Mouse (Mus musculus) bone marrow macrophage, adult 2 months (primary cell): ENCODE data around the gene Vars. TPM values are rescaled to one million over a fixed set of nuclear protein-coding genes. Genes with fewer than 3 reads are reported as not detected.
"Not testable (repeated sequence)": the region's sequence is repeated elsewhere in the genome, so short reads cannot be mapped to it uniquely, and the experiment has no call there.

Source experiments
- H3K27ac ChIP-seq: 2 replicates; pipeline ENCODE4 v1.5.1; 2012; ENCODE audit warnings: low read depth, low read length; ENCODE audit not compliant: insufficient read depth
- H3K4me1 ChIP-seq: 2 replicates; pipeline ENCODE4 v1.6.1; 2012; ENCODE audit warnings: low read length; ENCODE audit not compliant: control insufficient read depth, insufficient read depth
- H3K4me3 ChIP-seq: 2 replicates; pipeline ENCODE4 v1.5.1; 2012; ENCODE audit warnings: mild to moderate bottlenecking, low read length, moderate library complexity; ENCODE audit not compliant: insufficient read depth
- CTCF ChIP-seq: IDR thresholded peaks from 2 replicates; pipeline ENCODE4 v1.5.1; 2012; ENCODE audit warnings: low read depth, mild to moderate bottlenecking, low read length, moderate library complexity
- POLR2A ChIP-seq: IDR thresholded peaks from 2 replicates; pipeline ENCODE4 v1.6.1; 2012; ENCODE audit warnings: mild to moderate bottlenecking, low read depth, low read length, borderline replicate concordance
- polyA plus RNA-seq: library from polyadenylated mRNA; stranded (reverse); fragments of >200 nt; gene quantifications from 2 replicates; pipeline ENCODE4 v1.2.4, GENCODE M21; 2012; ENCODE audit not compliant: missing spikeins, insufficient read depth, insufficient read length

The Vars gene
- polyA plus RNA-seq, 1 experiment, result 35.2 TPM

DNA sequence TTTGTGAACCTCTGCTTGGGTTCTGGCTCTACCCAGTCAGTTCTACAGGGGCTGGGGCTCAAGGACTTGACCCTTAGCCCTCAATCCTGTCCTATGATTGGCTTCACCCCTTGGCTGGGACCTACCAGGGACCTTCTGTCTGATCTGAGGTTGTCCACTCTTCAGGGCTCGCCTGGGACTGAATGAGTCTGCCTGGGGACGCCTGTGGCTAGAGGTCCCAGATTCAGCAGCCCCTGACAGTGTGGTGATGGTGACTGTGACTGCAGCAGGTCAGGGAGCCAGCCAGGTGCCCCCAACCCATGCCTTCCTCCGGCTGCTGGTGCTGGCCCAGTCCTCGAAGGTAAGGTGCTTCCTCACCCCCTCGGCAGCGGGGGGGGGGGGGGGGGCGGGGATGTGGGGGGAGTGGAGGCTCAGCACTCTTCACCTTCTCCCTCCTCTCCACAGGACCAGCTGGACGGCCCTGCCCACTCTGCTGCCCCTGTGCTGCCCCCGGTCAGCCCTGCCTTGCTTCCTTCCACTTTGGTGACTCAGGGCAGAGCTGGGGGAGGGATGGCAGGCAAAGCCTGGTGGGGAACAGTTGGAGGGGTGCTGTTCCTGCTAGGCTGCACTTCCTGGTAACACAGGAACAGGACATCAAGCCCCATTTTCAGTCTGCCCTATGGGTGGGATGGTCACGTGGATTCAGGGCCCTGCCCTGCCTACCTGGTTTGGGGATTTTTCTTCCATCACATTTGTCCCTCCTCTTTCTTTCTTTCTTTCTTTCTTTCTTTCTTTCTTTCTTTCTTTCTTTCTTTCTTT is 24.1 kb downstream of the Vars start:
- Histone ChIP-seq H3K4me1 (peaks cover 26% of the 10 kb centered on the region), H3K4me3 (no peak overlapping the region), H3K27ac (no peak overlapping the region)
- TF ChIP-seq POLR2A (no peak), CTCF (no peak)

DNA sequence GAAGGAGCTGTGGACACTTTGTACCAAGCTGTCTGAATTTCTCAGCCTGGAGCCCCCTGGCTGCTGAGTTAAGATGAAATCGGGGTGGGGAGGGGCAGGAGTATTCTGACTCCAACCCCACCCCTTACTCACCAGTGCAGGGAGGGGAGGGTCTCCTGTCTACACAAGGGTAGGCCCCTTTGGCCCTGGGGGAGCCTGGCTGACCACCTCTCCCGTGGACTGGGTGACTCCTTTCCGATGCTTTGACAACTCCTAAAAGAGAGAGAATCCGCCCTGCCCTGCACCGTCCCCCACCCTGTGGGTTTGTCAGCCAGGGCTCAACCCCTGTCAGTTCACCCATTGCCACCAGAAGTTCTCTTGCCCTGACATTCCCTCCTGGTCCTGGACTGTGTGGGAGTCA is 25.4 kb downstream of the Vars start:
- no peak overlapping the region for H3K4me3 ChIP-seq
- TF ChIP-seq CTCF (no peak), POLR2A (no peak)
- no peak overlapping the region for H3K27ac ChIP-seq
- H3K4me1 ChIP-seq, result peaks cover 29% of the 10 kb centered on the region

DNA sequence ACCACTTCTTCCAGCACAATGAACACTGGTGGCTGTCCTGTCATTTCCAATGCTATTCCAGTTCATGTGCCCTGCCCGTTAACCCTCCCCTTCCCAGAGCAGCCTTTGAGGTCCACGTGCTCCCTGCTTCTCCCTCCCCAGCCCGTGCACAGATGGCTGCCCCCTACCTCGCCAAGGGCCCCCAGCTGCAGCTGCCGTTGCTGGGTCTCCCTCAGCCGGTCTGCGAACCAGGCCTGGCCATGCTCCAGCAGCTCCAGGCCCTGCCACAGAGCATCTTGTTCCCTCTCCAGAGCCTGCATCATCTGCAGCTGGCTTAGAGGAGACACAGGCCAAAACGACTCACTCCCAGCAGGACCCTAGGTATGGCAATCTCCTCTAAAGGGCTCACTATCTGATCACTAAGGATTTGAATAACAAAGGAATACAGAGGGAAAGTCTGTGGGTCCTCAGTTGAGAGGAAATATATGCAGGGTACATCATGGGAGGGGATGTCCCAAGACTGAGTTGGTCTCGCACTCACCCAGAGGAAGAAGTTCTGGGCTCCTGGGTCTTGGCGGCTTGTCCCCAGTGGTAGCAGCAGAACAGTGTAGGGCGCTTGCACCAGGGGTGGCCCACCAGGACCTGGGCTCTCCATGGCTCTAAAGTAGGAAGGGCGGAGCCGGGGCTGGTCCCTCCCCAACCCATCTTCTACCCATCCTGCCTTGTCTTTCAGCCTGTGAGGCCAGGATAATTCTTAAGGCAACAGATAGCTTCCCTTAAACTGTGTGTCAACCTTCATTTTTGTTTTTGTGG is 26.7 kb downstream of the Vars start, which contains the start of gene Sapcd1:
TSS of gene Sapcd1 (minus strand) at position 740 of the 792 bp plus-strand sequence.
- peaks cover 29% of the 10 kb centered on the region for H3K4me1 ChIP-seq
- no peak within 1 kb of the TSS for H3K27ac ChIP-seq
- no peak for TF ChIP-seq POLR2A
- TF ChIP-seq CTCF, result no peak
- no peak within 1 kb of the TSS for H3K4me3 ChIP-seq

DNA sequence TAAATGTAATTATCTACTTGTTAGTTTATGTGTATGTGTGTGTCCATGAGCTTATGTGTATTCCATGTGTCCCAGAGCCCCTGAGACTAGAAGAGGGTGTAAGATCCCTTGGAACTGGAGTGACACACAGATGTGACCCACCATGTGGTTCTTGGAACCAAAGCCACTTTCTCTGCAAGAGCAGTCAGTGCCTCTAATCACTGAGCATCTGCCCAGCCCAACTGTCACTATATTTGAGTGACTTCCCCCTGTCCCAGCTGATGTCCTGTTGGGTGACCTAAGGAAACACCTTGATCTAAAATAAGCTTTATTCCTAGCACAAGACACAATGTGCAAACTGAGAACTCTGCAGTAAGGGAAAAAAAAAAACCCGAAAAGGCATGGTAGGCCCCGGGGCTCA is 27.5 kb downstream of the Vars start:
- no peak overlapping the region for H3K27ac ChIP-seq

DNA sequence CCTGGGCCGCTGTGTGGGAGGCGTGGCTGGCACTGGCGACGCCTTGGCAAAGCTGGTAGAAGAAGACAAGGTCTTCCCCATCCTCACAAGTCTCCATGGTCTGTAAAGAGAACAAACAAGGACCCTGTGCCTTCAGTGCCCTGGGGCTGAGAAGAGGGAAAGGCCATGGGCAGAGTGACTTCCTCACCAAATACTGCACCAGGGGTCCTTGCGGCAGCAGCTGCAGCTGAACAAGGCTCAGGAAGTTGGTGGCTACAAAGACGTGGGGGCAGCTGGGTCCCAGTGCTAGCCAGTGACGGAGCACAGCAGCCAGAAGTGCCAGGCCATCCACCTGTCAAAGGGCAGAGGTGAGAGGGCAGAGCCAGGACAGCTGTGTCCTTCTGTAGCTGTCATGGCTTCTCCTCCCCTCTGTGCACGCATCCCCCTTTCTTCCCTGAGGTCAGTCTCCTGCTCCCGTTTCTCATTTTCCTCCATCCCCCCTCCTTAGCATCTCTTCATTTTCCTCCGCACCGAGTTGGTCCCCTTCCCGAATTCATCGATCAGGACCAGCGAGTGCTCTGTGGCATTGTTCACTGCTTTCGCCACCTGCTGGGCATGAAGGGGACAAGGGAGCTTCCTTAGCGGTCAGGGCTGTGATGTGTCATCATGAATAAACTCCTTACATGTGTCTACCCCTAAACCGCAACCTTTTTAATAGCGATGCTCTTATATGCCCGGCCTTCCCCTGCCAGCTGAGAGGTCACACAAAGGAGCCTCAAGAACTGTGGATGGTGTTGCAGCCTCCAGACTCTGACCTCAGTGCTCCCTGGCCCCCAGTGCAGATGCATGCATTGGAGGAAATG is 29.1 kb downstream of the Vars start:
- Histone ChIP-seq H3K27ac (no peak overlapping the region), H3K4me1 (peaks cover 17% of the 10 kb centered on the region), H3K4me3 (no peak overlapping the region)
- TF ChIP-seq POLR2A (no peak), CTCF (no peak)

More for the DNA sequence above, 27.5 kb downstream of the Vars start:
- no peak overlapping the region for H3K4me3 ChIP-seq
- no peak for TF ChIP-seq POLR2A
- no peak for TF ChIP-seq CTCF
- H3K4me1 ChIP-seq, result peaks cover 29% of the 10 kb centered on the region

DNA sequence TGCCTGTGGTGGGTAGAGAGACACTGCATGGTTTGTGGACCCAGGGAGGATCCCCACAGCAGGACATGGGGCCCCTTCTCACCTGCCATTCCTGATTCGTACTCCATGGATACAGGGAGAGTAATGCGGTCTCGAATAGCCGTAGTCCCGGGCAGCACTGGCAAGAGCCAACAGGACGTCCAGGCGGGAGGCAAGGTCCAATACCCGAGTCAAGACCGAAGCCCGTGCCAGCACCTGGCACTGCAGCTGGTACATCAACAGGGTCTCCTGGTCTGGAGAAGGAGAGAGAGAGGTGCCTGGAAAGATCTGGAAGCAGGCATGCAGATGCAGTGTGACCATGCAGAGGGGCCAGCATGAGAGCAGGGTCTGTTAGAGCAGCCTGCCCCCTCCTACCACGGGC is 30.5 kb downstream of the Vars start:
- Histone ChIP-seq H3K4me3 (no peak overlapping the region), H3K27ac (no peak overlapping the region), H3K4me1 (peaks cover 16% of the 10 kb centered on the region)
- TF ChIP-seq POLR2A, result no peak
- TF ChIP-seq CTCF, result no peak

DNA sequence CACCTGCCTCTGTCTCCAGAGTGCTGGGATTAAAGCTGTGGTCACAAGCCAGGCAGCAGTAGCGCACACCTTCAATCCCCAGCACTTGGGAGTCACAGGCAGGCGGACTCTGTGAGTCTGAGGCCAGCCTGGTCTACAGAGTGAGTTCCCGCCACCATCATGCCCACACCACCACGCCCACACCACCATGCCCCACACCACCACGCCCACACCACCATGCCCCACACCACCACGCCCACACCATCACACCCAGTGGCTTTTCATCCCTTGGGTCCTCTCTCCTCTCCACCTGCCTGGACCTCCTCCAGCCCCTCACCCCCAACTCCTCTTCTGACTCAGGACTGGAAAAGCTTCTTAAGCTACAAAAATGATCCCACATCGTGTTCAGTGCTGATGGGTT is 31.1 kb downstream of the Vars start:
- no peak for TF ChIP-seq POLR2A
- TF ChIP-seq CTCF, result no peak
- no peak overlapping the region for H3K27ac ChIP-seq
- H3K4me3 ChIP-seq, result no peak overlapping the region
- H3K4me1 ChIP-seq, result peaks cover 16% of the 10 kb centered on the region

DNA sequence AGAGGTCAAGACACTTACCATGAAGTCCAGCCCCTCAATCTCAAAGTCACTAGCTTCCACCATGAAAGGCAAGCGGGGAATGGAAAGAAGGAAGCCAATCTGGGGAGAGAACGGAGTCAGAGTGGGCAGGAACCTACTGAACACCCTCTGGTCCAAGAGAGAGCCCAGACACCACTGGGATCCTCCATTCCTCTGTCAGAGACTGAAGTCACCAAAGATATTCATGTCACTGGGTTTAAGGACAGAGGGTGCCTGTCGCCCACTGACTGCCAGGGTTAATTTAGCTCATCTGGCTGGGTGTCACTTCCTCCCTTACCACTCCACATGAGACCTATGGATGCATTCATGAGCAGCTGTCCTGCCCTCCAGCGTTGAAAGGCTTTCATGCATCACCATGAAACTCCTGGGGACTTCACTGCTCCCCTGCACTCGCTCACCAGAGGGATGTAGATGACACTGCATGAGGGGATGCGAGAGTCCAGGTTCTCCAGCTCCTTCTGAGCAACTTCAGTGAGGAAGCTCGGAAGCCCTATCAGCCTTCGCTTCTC is 31.6 kb downstream of the Vars start:
- Histone ChIP-seq H3K4me1 (peaks cover 16% of the 10 kb centered on the region), H3K27ac (no peak overlapping the region), H3K4me3 (no peak overlapping the region)
- TF ChIP-seq POLR2A, result no peak
- 0 out of 2 replicates have a peak, but pooled peaks have one; percentile 8 for TF ChIP-seq CTCF

DNA sequence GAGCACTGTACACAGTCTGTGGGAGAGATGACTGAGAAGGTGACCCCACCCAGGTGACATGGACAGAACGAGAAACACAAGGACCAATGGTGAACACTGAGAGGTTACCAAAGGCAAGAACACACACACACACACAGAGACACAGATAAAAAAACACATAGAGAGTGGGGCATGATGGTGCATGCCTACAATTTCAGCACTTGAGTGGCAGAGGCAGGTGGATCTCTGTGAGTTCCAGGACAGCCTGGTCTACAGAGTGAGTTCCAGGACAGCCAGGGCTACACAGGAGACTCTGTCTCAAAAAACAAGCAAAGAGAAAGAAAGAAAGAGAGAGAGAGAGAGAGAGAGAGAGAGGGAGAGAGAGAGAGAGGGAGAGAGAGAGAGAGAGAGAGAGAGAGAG is 32.9 kb downstream of the Vars start:
- H3K27ac ChIP-seq, H3K4me3 ChIP-seq: not testable (repeated sequence)
- peaks cover 16% of the 10 kb centered on the region for H3K4me1 ChIP-seq

DNA sequence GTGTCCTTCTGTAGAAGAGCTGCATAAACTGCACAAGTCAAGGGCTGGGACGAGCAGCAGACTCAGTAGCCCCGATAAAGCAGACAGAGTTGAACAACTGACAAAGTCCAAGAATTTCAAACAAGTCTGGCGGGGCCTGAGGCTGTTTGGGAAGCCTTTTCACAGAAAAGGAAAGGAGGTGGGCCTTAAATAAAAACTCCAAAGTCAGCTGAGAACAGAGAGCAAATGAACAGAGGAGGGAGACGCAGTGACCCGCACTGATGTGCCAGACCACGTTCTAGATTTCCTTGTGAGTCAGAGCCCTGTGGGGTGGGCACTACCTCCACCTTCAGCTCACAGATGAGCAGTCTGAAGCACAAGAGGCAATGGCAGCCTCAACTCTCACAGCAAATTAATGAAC is 34.1 kb downstream of the Vars start:
- H3K27ac ChIP-seq, result no peak overlapping the region
- H3K4me3 ChIP-seq, result no peak overlapping the region
- H3K4me1 ChIP-seq, result peaks cover 16% of the 10 kb centered on the region
- TF ChIP-seq CTCF (no peak), POLR2A (no peak)
